Mouse (Mus musculus) right cerebral cortex, adult 18-20 months (tissue): Measurements from ENCODE around the gene Tmem169.
"Not testable (repeated sequence)": the region's sequence is repeated elsewhere in the genome, so short reads cannot be mapped to it uniquely, and the experiment has no call there.

Experiments used
- DNase-seq: peaks from one replicate; pipeline ENCODE4 v3.0.0; 2022; ENCODE audit warnings: mixed read lengths

Gene Tmem169

GRCm38 (mm10) chr1:72283992-72284485 lies at the start of gene Tmem169, which contains the start of gene Pecr:
Gene Tmem169, plus strand, starts transcription at chr1:72284369.
Gene Pecr, minus strand, starts transcription at chr1:72284314.
- peak; percentile 95 for DNase-seq

DNA sequence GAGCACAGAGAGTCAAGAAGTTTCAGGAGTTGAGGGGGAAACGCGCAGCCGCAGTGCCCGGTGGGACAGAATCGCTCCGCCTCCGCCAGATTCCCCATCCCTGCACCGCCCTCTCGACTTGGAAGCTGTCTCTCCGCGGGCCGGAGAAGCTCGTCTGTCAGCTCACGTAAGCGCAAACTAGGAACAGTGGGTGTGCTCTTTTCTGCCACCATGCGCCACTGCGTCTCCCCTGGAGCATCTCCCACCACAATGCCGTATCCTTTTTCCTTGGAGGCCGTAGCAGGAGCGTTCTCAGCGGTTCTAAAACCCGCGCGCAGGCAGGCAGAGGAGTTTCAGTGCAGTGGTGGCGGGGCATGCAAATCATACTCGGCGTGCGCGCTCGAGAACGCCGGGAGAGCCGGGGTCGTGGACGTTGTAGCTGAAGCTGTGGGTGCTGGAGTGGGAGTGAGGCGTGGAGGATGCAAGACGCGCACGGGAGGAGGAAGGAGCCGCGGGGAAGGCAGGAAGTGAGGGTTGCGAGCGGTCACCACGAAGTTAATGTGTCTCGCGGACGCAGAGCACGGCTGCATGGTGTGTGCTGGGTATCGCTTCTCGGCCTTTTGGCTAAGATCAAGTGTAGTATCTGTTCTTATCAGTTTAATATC lies 47.7 kb upstream of the Tmem169 start:
- DNase-seq: peak; percentile 86

GRCm38 (mm10) chr1:72237007-72237775 lies 47.0 kb upstream of the Tmem169 start:
- DNase-seq: peak; percentile 46

DNA sequence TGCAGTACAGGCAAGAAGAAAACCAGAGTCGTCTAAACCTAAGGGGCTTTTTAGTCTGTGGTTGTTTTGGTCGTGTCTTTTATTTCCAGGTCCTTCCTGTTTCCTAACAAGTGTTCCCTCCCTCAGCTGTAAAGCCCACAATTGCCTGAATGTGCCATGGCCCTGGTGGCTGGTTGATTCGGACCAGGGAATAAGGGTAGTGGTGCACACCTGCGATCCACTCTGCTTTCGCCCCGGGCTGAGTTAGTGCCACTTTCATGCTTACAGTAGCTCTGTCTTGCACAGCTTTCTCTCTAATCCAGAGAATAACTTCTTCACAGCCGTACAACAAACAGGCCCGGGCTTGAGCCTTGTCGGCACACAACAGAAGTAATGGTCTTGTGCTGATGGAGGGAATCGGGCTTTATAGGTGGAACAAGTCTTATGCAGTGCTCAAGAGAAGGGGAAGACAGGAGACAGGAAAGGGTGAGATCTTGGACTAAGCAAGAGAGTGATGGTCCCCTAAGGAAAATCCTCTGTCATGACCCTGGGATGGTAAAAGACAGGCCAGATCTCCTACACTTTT lies 46.1 kb upstream of the Tmem169 start:
- no peak for DNase-seq

DNA sequence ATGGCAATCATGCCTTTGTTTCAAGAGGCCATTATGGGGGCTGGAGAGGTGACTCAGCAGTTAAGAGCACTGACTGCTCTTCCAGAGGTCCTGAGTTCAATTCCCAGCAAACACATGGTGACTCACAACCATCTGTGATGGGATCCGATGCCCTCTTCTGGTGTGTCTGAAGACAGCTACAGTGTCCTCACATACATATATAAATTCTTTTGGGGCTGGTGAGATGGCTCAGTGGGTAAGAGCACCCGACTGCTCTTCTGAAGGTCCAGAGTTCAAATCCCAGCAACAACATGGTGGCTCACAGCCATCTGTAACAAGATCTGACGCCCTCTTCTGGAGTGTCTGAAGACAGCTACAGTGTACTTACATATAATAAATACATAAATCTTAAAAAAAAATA lies 45.1 kb upstream of the Tmem169 start:
- DNase-seq: not testable (repeated sequence)

GRCm38 (mm10) chr1:72242581-72243143 lies 41.5 kb upstream of the Tmem169 start:
- DNase-seq: no peak

DNA sequence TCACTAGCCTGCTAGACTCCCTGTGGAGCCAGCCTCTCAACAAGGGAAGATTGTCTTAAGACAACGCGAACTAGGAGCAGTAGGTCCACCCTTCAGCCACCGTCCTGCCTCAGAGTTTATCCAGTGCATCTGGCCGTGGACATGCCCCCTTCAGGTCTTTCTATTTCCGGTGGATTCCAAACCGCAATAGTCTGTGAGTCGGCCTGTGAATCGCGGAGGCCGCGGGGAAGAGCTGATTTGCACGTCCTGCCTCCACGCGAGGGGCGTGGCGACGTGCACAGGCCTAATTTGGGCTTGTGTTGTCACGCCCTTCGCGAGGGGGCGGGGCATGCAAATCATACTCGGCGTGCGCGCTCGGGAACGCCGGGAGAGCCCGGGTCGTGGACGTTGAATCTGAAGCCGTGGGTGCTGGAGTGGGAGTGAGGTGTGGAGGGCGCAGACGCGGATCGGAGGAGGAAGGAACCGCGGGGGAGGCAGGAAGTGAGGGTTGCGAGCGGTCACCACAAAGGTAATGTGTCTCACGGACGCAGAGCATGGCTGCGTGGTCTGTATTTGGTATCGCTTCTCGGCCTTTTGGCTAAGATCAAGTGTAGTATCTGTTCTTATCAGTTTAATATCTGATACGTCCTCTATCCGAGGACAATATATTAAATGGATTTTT lies 40.4 kb upstream of the Tmem169 start:
- peak; percentile 97 for DNase-seq

- DNase-seq: no peak
Observed at GRCm38 (mm10) chr1:72244317-72245036, 39.7 kb upstream of the Tmem169 start.

DNA sequence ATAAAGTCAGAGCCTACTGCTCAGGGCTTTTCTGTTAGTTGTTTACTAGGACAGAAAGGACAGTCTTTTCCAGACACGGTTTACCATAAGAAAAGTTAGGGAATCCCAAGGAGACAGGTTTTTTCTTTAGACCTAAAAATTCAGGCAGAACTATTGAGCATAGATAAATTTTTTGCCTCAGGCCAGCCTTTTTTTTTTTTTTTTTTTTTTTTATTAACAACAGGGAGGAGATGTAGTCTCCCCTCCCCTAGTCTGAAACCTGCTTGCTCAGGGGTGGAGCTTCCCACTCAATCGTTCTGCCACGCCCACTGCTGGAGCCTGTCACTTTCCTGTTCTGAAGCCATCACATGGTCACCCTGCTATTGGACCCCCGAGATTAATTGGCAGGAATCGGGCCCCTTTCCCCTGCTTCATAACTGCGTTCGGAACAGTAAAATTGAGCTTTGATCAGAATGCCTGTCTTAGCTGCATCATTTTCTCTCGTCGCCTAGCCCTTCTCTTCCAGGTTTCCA lies 35.9 kb upstream of the Tmem169 start:
- not testable (repeated sequence) for DNase-seq

DNA sequence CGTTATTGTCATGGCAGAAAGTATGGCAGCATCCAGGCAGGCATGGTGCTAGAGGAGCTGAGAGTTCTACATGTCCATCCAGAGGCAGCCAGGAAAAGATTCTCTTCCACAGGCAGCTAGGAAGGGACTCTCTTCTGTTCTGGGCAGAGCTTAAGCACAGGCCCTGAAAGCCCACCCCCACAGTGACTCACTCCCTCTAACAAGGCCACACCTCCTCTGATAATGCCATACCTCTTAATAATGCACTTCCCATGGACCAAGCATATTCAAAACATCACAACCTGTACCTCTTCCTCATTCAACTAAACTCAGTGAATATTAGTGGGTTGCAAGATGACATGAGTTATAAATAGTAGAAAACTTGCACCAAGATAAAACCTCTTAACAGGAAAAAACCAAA lies 32.4 kb upstream of the Tmem169 start:
- no peak for DNase-seq

- DNase-seq: peak; percentile 13
Observed at GRCm38 (mm10) chr1:72253881-72254491, 30.2 kb upstream of the Tmem169 start.

DNA sequence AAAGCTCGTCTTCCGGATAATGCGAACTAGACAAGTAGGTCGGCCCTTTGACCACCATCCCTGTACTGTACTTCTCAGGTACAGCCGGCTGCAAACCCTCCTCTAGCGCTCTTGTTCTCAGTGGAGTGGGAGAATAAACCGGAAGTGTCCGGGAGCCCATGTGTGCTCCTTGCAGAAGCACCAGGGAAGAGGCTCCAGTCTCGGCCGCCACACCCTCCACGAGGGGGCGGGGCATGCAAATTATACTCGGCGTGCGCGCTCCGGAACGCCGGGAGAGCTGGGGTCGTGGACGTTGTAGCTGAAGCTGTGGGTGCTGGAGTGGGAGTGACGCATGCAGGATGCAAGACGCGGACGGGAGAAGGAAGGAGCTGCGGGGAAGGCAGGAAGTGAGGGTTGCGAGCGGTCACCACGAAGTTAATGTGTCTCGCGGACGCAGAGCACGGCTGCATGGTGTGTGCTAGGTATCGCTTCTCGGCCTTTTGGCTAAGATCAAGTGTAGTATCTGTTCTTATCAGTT lies 29.6 kb upstream of the Tmem169 start:
- DNase-seq: peak; percentile 89

DNA sequence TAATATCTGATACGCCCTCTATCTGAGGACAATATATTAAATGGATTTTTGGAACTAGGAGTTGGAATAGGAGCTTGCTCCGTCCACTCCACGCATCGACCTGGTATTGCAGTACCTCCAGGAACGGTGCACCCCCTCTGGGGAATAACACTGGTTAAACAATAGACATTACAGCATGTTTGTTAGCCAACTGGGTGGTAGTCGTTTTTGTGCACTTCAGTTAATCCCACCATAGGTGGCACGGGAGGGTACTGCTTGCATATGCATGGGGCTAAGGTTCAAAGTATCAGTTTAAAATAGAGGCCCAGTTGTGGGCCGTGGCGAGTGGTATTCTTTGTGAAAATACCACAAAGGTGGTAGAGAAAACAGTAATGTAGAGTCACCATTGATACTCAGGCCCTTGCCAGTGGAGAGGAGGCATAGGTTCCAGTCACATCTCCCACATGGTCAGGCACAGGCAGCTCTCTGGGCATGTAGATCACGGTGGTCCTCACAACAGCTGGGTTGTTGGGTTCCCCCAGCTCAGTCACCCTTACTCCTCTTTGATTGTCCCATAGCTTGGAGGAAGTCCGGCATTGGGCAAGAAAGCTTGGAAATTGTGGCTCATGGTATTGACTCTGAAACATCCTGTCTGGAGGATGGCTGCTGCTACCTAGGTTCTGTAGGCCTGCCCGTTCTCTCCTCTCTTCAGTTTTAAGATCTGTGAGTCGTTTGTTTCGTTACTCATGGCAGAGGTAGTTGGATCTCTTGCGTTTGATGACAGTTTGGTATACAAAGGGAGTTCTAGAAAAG lies 28.9 kb upstream of the Tmem169 start:
- DNase-seq: peak; percentile 54

DNA sequence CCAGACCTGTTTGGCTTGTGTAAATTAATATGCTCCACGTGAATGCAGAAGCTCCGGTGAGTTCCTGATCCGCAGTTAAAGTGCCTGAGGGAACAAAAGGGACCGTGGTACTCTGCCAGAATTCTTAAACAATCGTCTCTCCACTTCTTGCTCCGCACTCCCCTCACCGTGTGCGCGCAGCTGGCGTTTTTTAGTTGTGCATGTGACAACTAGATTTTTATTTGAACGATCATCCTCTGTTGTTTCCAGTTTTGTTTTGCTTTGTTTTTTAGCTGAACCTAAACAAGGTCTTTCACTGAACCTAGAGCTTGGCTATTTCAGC lies 28.4 kb upstream of the Tmem169 start:
- no peak for DNase-seq

- no peak for DNase-seq
Observed at GRCm38 (mm10) chr1:72256381-72257256, 27.6 kb upstream of the Tmem169 start.

- DNase-seq: no peak
Observed at GRCm38 (mm10) chr1:72263099-72263498, 21.1 kb upstream of the Tmem169 start.

GRCm38 (mm10) chr1:72278085-72278484 lies 6.1 kb upstream of the Tmem169 start:
- DNase-seq: no peak

DNA sequence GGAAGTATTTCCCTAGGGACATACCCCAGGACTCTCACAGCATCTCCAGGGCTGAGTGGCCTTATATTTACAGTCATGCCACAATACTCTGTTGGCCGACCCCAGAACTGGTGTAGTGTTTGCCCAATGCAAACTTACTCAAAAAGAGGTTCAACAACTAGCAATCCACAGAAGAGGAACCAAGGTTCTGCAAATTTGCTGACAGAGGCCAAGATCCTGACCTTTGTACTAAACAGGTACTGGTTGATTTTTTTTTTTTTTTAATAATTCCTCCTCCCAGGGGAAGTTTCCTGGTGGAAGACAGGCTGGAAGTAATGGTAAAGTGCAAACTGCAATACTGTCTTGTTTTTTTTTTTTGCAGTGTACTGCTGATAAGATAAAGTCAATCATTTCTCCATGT lies 1.6 kb upstream of the Tmem169 start:
- DNase-seq: no peak

DNA sequence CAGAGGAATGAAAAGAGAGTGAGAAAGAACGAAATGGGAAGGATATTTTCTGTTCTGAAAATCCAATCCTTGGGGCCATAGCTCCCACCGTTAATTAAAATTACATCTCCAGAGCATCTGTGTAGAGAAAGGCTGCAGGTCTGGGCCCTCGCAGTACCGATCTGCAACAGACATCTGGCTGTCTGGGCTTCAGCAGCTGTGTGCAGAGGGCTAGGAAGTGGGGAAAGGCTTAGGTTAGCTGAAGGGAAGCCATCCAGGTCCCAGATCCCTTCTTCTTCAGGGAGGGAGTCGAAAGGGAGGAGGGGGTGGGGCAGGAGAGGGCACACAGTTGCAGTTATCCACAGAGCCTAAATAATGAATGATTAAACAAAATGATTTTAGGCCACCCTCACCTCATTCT lies 370 bp downstream of the Tmem169 start:
- DNase-seq: peak; percentile 22

DNA sequence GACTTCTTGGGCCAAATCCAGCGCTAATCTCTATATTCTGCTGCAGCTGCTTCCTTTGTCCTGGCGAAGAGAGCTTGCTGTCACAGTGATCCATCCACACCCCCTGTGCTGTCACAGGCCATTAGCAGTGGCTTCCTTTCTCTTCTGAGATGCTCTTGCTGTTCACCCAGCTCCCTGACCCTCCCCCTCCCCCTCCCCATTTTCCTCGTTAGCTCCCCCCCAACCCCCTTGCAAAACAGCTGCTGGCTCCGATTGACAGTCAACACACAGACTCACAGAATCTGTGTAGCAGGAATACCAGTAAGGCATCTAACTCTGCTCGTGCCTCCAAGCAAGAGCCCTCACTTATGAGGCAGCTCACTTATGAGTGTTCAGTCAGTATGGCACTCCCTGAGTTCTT lies 2.7 kb downstream of the Tmem169 start:
- DNase-seq: no peak
